8 mouse cellular contexts compared by ENCODE assay signal in the genomic region with DNA sequence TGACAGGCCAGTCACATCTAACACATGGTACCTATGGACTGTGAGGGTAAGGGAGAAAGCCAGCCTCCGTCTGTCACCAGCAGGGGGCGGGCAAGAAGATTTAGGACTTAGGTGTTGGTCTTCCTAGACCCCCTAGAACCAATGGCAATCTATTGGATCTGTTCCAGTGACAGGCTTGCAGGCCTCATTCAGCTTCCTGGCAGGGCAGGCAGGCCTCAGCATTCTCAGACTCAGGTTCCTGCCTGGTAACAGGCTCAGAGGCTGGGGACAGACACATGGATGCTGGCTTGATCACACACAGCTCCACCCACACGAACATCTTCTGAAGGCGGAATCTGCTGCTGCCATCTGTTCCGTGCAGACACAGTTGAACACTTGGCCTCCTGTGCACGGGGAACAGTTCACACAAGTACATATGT. TPM values are rescaled to one million over a fixed set of nuclear protein-coding genes. Genes with fewer than 3 reads are reported as not detected.
DNase-seq lines count a peak whose midpoint lies in the region; ATAC-seq and TF ChIP-seq lines count a peak whose summit lies in the region.

No protein-coding gene starts in this region.

- TF ChIP-seq CTCF in brain, embryonic 14.5 days (IDR thresholded peaks at IDR 0.05; ENCODE audit: borderline replicate concordance, extremely low read depth, insufficient read depth, insufficient read length): peak; percentile 66; the same call in 1 of the 2 replicates

- H3K36me3 ChIP-seq in ES-E14 (ENCODE audit: control insufficient read depth, insufficient read depth, low read length, poor library complexity, severe bottlenecking): no peaks in the 10 kb centered on the region
- H3K36me3 ChIP-seq in forebrain, embryonic 13.5 days (ENCODE audit: poor library complexity, severe bottlenecking): no peaks in the 10 kb centered on the region
- no peaks in the 10 kb centered on the region for H3K36me3 ChIP-seq in hindbrain, embryonic 14.5 days (replicated peaks; ENCODE audit: control insufficient read depth, insufficient read depth)

- peak; percentile 33 for ATAC-seq in forebrain, embryonic 13.5 days
- no peak for ATAC-seq in hindbrain, embryonic 14.5 days (ENCODE audit: low FRiP score)
- ATAC-seq in inflammation-experienced regulatory T-cells, adult 6 months: no peak

- peaks cover 25 to 39% of the 10 kb centered on the region in 2 experiments for H3K4me1 ChIP-seq in ES-E14 (ENCODE audit: control insufficient read depth in 2 of 2, insufficient read depth in 2 of 2, low read length in 2 of 2, poor library complexity in 1 of 2)
- peaks cover 58% of the 10 kb centered on the region for H3K4me1 ChIP-seq in forebrain, embryonic 13.5 days
- peaks cover 31% of the 10 kb centered on the region for H3K4me1 ChIP-seq in hindbrain, embryonic 14.5 days (replicated peaks; ENCODE audit: control insufficient read depth, insufficient read depth, low read length)

- in situ Hi-C loops in ES-E14 (cut with MboI; ENCODE audit: low sequenced_read_pairs in 2 of 2, unreplicated experiment in 2 of 2): no loop called here

- 28% methylated on average over 6 of the region's 6 CpGs for WGBS in forebrain, embryonic 13.5 days
- WGBS in hindbrain, embryonic 14.5 days: 30% methylated on average over 6 of the region's 6 CpGs

- H3K4me3 ChIP-seq in ES-E14 (ENCODE audit: insufficient read depth in 1 of 2, low read depth in 1 of 2, low read length in 2 of 2, poor library complexity in 1 of 2, severe bottlenecking in 1 of 2): no peak overlapping the region
- H3K4me3 ChIP-seq in forebrain, embryonic 13.5 days: no peak overlapping the region
- H3K4me3 ChIP-seq in hindbrain, embryonic 14.5 days (replicated peaks; ENCODE audit: low read length): no peak overlapping the region

- H3K9me3 ChIP-seq in ES-E14 (ENCODE audit: control insufficient read depth, insufficient read depth, low read depth, low read length): no peaks in the 10 kb centered on the region
- no peaks in the 10 kb centered on the region for H3K9me3 ChIP-seq in forebrain, embryonic 13.5 days (replicated peaks)
- H3K9me3 ChIP-seq in hindbrain, embryonic 14.5 days (ENCODE audit: control insufficient read depth, low read length): no peaks in the 10 kb centered on the region

- H3K27ac ChIP-seq in ES-E14 (ENCODE audit: insufficient read depth, low read depth, low read length, poor library complexity, severe bottlenecking): peak overlapping the region; percentile 8; the same call in 1 of the 2 replicates
- peak overlapping the region; percentile 96 for H3K27ac ChIP-seq in forebrain, embryonic 13.5 days
- H3K27ac ChIP-seq in hindbrain, embryonic 14.5 days: peak overlapping the region; percentile 52; the same call in 1 of the 2 replicates

- DNase-seq in ES-E14 (ENCODE audit: low read depth, low spot score): no peak
- peak; percentile 89 for DNase-seq in brain, embryonic 14.5 days (ENCODE audit: low read depth)
- DNase-seq in hindbrain, embryonic 14.5 days (ENCODE audit: low spot score): no peak
- peak; percentile 75 for DNase-seq in left cerebral cortex, adult 11 months (ENCODE audit: low spot score)
- peak; percentile 77 for DNase-seq in lung, postnatal 10 days
- peak; percentile 85 to 86 for DNase-seq in right cerebral cortex, postnatal 36 days (ENCODE audit: low spot score in 2 of 2)

- H3K9ac ChIP-seq in ES-E14 (ENCODE audit: insufficient read depth, low read depth, low read length, poor library complexity, severe bottlenecking): peak overlapping the region; percentile 8; the same call in 1 of the 2 replicates
- H3K9ac ChIP-seq in forebrain, embryonic 13.5 days: no peak overlapping the region
- no peak overlapping the region for H3K9ac ChIP-seq in hindbrain, embryonic 14.5 days

- no peak for TF ChIP-seq POLR2A in brain, embryonic 14.5 days (IDR thresholded peaks at IDR 0.05; ENCODE audit: borderline replicate concordance, extremely low read depth, insufficient read depth, insufficient read length, poor library complexity, severe bottlenecking)

- H3K4me2 ChIP-seq in forebrain, embryonic 13.5 days: no peak overlapping the region
- no peak overlapping the region for H3K4me2 ChIP-seq in hindbrain, embryonic 14.5 days (replicated peaks)

- H3K27me3 ChIP-seq in forebrain, embryonic 13.5 days: no peaks in the 10 kb centered on the region
- H3K27me3 ChIP-seq in hindbrain, embryonic 14.5 days (ENCODE audit: control insufficient read depth, insufficient read depth, low read length): no peaks in the 10 kb centered on the region

TF ChIP-seq in ES-E14, 5 proteins besides CTCF, POLR2A, EP300 and RAD21:
- no peak for TF ChIP-seq ZNF384 (IDR thresholded peaks at IDR 0.05; ENCODE audit: low read depth, low read length)
- TF ChIP-seq MAFK (IDR thresholded peaks at IDR 0.05; ENCODE audit: insufficient read depth, low read depth, low read length): no peak
- no peak for TF ChIP-seq HCFC1 (IDR thresholded peaks at IDR 0.05; ENCODE audit: borderline replicate concordance, insufficient read depth, low read length)
- no peak for TF ChIP-seq CHD2 (IDR thresholded peaks at IDR 0.05; ENCODE audit: low read depth, low read length)
- no peak for TF ChIP-seq ZC3H11A (IDR thresholded peaks at IDR 0.05; ENCODE audit: borderline replicate concordance, low read depth, low read length)

RNA-seq across cellular contexts. Expression of a gene that starts 25.4 kb away (rescaled TPM):
- total RNA-seq in ES-E14 (2012; rRNA removed): 2,106 and 2,587 TPM in 2 replicates
- polyA plus RNA-seq in brain, embryonic 14.5 days (2012; rRNA removed): 1,831 and 2,420 TPM in 2 replicates
- polyA plus RNA-seq in forebrain, embryonic 13.5 days (2015; fragmentation: Nextera tagmentation; extraction: Ambion mirVana): 2,754 and 3,239 TPM in 2 replicates
- 1,567 and 1,692 TPM in 2 replicates for polyA plus RNA-seq in hindbrain, embryonic 14.5 days (2014; fragmentation: Nextera tagmentation; extraction: Ambion mirVana)
- polyA plus RNA-seq in inflammation-experienced regulatory T-cells, adult 6 months (2017; shearing (Covaris generic)): 1,000 to 10,000 TPM; 2,583 to 3,807 (median 2,925) TPM

Comparison
In these comparisons a context has a peak if more than half of its experiments do, and no peak if none do; other contexts are left out.
1. DNase-seq: peak in brain, embryonic 14.5 days (single experiment), left cerebral cortex, adult 11 months (single experiment), lung, postnatal 10 days (single experiment) and right cerebral cortex, postnatal 36 days (2 of 2); none in ES-E14 (single experiment) and hindbrain, embryonic 14.5 days (single experiment).
2. H3K27ac ChIP-seq: peak in every context shown above with its lines; median percentile 96 in forebrain, embryonic 13.5 days; 52 in hindbrain, embryonic 14.5 days; 8 in ES-E14.